Mouse (Mus musculus): ENCODE results near the gene Enpep.
A peak's percentile ranks its signal among the peaks of the same experiment; 100 is the strongest.

The Enpep gene

GRCm38 (mm10) chr3:129332586-129332985, at the start of gene Enpep:
Enpep (minus strand) TSS chr3:129332720.
- DNase-seq = peak; percentile 50

- DNase-seq = no peak
These were observed 46.6 kb upstream of the Enpep start for GRCm38 (mm10) chr3:129379109-129379508.

- no peak for DNase-seq
These were observed 42.6 kb upstream of the Enpep start for GRCm38 (mm10) chr3:129375087-129375486.

GRCm38 (mm10) chr3:129373108-129373507, 40.6 kb upstream of the Enpep start:
- no peak for DNase-seq

- DNase-seq = no peak
These were observed 37.0 kb upstream of the Enpep start for GRCm38 (mm10) chr3:129369491-129369890.

- DNase-seq = no peak
These were observed 33.4 kb upstream of the Enpep start for GRCm38 (mm10) chr3:129365919-129366318.

- DNase-seq = no peak
These were observed 32.4 kb upstream of the Enpep start for GRCm38 (mm10) chr3:129364818-129365390.

GRCm38 (mm10) chr3:129363426-129363825, 30.9 kb upstream of the Enpep start:
- DNase-seq = no peak

GRCm38 (mm10) chr3:129358115-129358514, 25.6 kb upstream of the Enpep start:
- DNase-seq = no peak

GRCm38 (mm10) chr3:129353901-129354300, 21.4 kb upstream of the Enpep start:
- no peak for DNase-seq

GRCm38 (mm10) chr3:129351320-129351877, 18.9 kb upstream of the Enpep start:
- no peak for DNase-seq

GRCm38 (mm10) chr3:129347277-129347676, 14.8 kb upstream of the Enpep start:
- no peak for DNase-seq

- DNase-seq = no peak
These were observed 10.2 kb upstream of the Enpep start for GRCm38 (mm10) chr3:129342767-129343166.

GRCm38 (mm10) chr3:129341066-129341465, 8.5 kb upstream of the Enpep start:
- DNase-seq = no peak

- DNase-seq = no peak
These were observed 6.0 kb upstream of the Enpep start for GRCm38 (mm10) chr3:129338296-129339091.

- no peak for DNase-seq
These were observed 378 bp downstream of the Enpep start for GRCm38 (mm10) chr3:129332142-129332541.

GRCm38 (mm10) chr3:129331427-129331826, 1.1 kb downstream of the Enpep start:
- DNase-seq = no peak

- no peak for DNase-seq
These were observed 4.5 kb downstream of the Enpep start for GRCm38 (mm10) chr3:129328056-129328455.

GRCm38 (mm10) chr3:129321585-129321984, 10.9 kb downstream of the Enpep start:
- DNase-seq = no peak

GRCm38 (mm10) chr3:129317032-129317729, 15.3 kb downstream of the Enpep start:
- DNase-seq = no peak

- no peak for DNase-seq
These were observed 18.7 kb downstream of the Enpep start for GRCm38 (mm10) chr3:129313671-129314415.

GRCm38 (mm10) chr3:129313221-129313620, 19.3 kb downstream of the Enpep start:
- DNase-seq = no peak

- DNase-seq = no peak
These were observed 20.0 kb downstream of the Enpep start for GRCm38 (mm10) chr3:129312511-129312910.
